Mouse (Mus musculus) spleen, adult 2 months (tissue): Measurements from ENCODE around the gene Pcmtd2. TPM values are rescaled to one million over a fixed set of nuclear protein-coding genes. Genes with fewer than 3 reads are reported as not detected.
"Not testable (repeated sequence)": the region's sequence is repeated elsewhere in the genome, so short reads cannot be mapped to it uniquely, and the experiment has no call there.

Experiments
- DNase-seq, 2 experiments: peaks; one replicate each; pipeline versions ENCODE4 v3.0.0 to v3.0.0-alpha.2; 2012 to 2021; ENCODE audit warnings: low spot score in 2 of 2, low read depth in 1 of 2
- H3K27ac ChIP-seq: fragments of 200-500 bp; 2 replicates; pipeline ENCODE4 v1.5.1; 2012; ENCODE audit warnings: low read length, inconsistent platforms; ENCODE audit not compliant: insufficient read depth
- H3K27me3 ChIP-seq: fragments of 200-500 bp; 2 replicates; pipeline ENCODE4 v1.6.1; 2012; ENCODE audit warnings: mild to moderate bottlenecking, moderate library complexity, low read length, inconsistent platforms; ENCODE audit not compliant: control insufficient read depth, insufficient read depth
- H3K36me3 ChIP-seq: fragments of 200-500 bp; 2 replicates; pipeline ENCODE4 v1.6.1; 2012; ENCODE audit warnings: mild to moderate bottlenecking, low read length, inconsistent platforms; ENCODE audit not compliant: control insufficient read depth, insufficient read depth
- H3K4me1 ChIP-seq: fragments of 200-500 bp; 2 replicates; pipeline ENCODE4 v1.6.1; 2011; ENCODE audit warnings: inconsistent platforms; ENCODE audit not compliant: control insufficient read depth, insufficient read depth, insufficient read length
- H3K4me3 ChIP-seq: fragments of 200-500 bp; 2 replicates; pipeline ENCODE4 v1.5.1; 2011; ENCODE audit warnings: mild to moderate bottlenecking, inconsistent platforms; ENCODE audit not compliant: insufficient read depth, insufficient read length; ENCODE audit errors: extremely low read depth
- CTCF ChIP-seq: fragments of 200-500 bp; IDR thresholded peaks from 2 replicates; pipeline ENCODE4 v1.5.1; 2011; ENCODE audit warnings: mild to moderate bottlenecking, inconsistent platforms; ENCODE audit not compliant: insufficient read depth, insufficient read length, insufficient replicate concordance; ENCODE audit errors: extremely low read depth
- POLR2A ChIP-seq: fragments of 200-500 bp; IDR thresholded peaks from 2 replicates; pipeline ENCODE4 v1.6.1; 2011; ENCODE audit warnings: low read depth, low read length, inconsistent platforms
- WGBS: fragments of 180-500 bp; shearing (Covaris S2); methylation state at CpG from one replicate; pipeline ENCODE4 v1.1.7; 2018; 5-methylcytosine and 5-hydroxymethylcytosine counted together
- polyA plus RNA-seq: library from polyadenylated mRNA; depleted of rRNA; stranded (reverse); fragments of >200 nt; gene quantifications from 2 replicates; pipeline ENCODE4 v1.2.3, GENCODE M21; 2012; rRNA removed

Gene Pcmtd2
- 18.6 and 21.9 TPM in 2 replicates for polyA plus RNA-seq

- H3K27me3 ChIP-seq: no peaks in the 10 kb centered on the region
- TF ChIP-seq POLR2A: peak; percentile 93
- no peak for TF ChIP-seq CTCF
- peak within 1 kb of the TSS; percentile 98 for H3K4me3 ChIP-seq
- H3K4me1 ChIP-seq: peaks cover 5% of the 10 kb centered on the region; the same call in 1 of the 2 replicates
- peaks cover 6% of the 10 kb centered on the region for H3K36me3 ChIP-seq
- H3K27ac ChIP-seq: peak within 1 kb of the TSS; percentile 93
- peak; percentile 81 to 91 for DNase-seq
- WGBS: 2% methylated on average over 35 of the region's 35 CpGs
Measured at GRCm38 (mm10) chr2:181837372-181838292, at the start of gene Pcmtd2. TSS of gene Pcmtd2 (plus strand) at chr2:181837854.

- TF ChIP-seq POLR2A: no peak
- 83% methylated on average over 6 of the region's 6 CpGs for WGBS
Measured at GRCm38 (mm10) chr2:181789396-181789795, 48.3 kb upstream of the Pcmtd2 start.

GRCm38 (mm10) chr2:181793186-181793585 lies 44.5 kb upstream of the Pcmtd2 start:
- not testable (repeated sequence) for DNase-seq, H3K4me3 ChIP-seq, H3K27me3 ChIP-seq, H3K36me3 ChIP-seq, H3K27ac ChIP-seq, H3K4me1 ChIP-seq
- 85% methylated on average over 8 of the region's 8 CpGs for WGBS

More at GRCm38 (mm10) chr2:181789396-181789795, 48.3 kb upstream of the Pcmtd2 start:
- DNase-seq: no peak
- Histone ChIP-seq H3K27ac (no peak overlapping the region), H3K4me3 (no peak overlapping the region), H3K27me3 (no peaks in the 10 kb centered on the region), H3K4me1 (no peaks in the 10 kb centered on the region), H3K36me3 (no peaks in the 10 kb centered on the region)

- DNase-seq: no peak
- TF ChIP-seq CTCF (no peak), POLR2A (no peak)
- H3K4me1 ChIP-seq: no peaks in the 10 kb centered on the region
- H3K27me3 ChIP-seq: no peaks in the 10 kb centered on the region
- H3K36me3 ChIP-seq: no peaks in the 10 kb centered on the region
- H3K27ac ChIP-seq: no peak overlapping the region
- 74% methylated on average over 3 of the region's 3 CpGs for WGBS
- no peak overlapping the region for H3K4me3 ChIP-seq
Measured at GRCm38 (mm10) chr2:181795641-181796130, 42.0 kb upstream of the Pcmtd2 start.

DNA sequence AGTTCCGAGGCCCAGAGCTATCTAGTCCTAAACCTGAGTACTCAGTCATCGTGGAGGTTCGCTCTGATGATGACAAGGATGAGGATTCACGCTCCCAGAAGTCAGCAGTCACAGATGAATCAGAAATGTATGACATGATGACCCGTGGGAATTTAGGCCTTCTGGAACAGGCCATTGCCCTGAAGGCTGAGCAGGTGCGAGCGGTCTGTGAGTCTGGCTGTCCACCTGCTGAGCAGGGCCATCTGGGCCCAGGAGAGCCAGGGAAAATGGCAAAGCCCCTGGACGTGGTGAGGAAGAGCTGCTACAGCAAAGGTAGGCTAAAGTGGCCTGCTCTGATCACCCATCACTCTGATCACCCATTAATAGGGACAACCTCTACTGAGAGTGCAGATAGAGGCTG lies 40.0 kb upstream of the Pcmtd2 start:
- no peak for DNase-seq
- no peak overlapping the region for H3K27ac ChIP-seq
- 77% methylated on average over 8 of the region's 8 CpGs for WGBS
- H3K36me3 ChIP-seq: no peaks in the 10 kb centered on the region
- no peaks in the 10 kb centered on the region for H3K4me1 ChIP-seq
- no peaks in the 10 kb centered on the region for H3K27me3 ChIP-seq
- H3K4me3 ChIP-seq: no peak overlapping the region
- no peak for TF ChIP-seq POLR2A
- TF ChIP-seq CTCF: no peak

GRCm38 (mm10) chr2:181829032-181829650 lies 8.5 kb upstream of the Pcmtd2 start:
- no peaks in the 10 kb centered on the region for H3K27me3 ChIP-seq
- no peaks in the 10 kb centered on the region for H3K36me3 ChIP-seq
- no peaks in the 10 kb centered on the region for H3K4me1 ChIP-seq
- no peak overlapping the region for H3K27ac ChIP-seq
- 64% methylated on average over 2 of the region's 2 CpGs for WGBS
- no peak overlapping the region for H3K4me3 ChIP-seq
- DNase-seq: no peak
- TF ChIP-seq POLR2A (no peak), CTCF (no peak)

GRCm38 (mm10) chr2:181832745-181833144 lies 4.9 kb upstream of the Pcmtd2 start:
- H3K27ac ChIP-seq: no peak overlapping the region
- 83% methylated on average over 2 of the region's 2 CpGs for WGBS
- H3K4me3 ChIP-seq: no peak overlapping the region
- H3K4me1 ChIP-seq: peaks cover 5% of the 10 kb centered on the region; the same call in 1 of the 2 replicates
- DNase-seq: no peak
- no peaks in the 10 kb centered on the region for H3K36me3 ChIP-seq
- TF ChIP-seq CTCF (no peak), POLR2A (no peak)
- H3K27me3 ChIP-seq: no peaks in the 10 kb centered on the region
